Mouse (Mus musculus) small intestine, adult 2 months (tissue): ENCODE results near the gene Ackr2.

Source experiments
- CTCF ChIP-seq: fragments of 200-500 bp; IDR thresholded peaks from 2 replicates; pipeline ENCODE4 v1.5.1; 2012; ENCODE audit warnings: low read depth, mild to moderate bottlenecking, control low read depth, inconsistent platforms, low read length, moderate library complexity, mixed read lengths; ENCODE audit not compliant: insufficient replicate concordance, insufficient read length; ENCODE audit errors: extremely low read depth
- POLR2A ChIP-seq: fragments of 200-500 bp; IDR thresholded peaks from 2 replicates; pipeline ENCODE4 v1.6.1; 2012; ENCODE audit warnings: low read depth, mild to moderate bottlenecking, control low read depth, inconsistent platforms, low read length, moderate library complexity

DNA sequence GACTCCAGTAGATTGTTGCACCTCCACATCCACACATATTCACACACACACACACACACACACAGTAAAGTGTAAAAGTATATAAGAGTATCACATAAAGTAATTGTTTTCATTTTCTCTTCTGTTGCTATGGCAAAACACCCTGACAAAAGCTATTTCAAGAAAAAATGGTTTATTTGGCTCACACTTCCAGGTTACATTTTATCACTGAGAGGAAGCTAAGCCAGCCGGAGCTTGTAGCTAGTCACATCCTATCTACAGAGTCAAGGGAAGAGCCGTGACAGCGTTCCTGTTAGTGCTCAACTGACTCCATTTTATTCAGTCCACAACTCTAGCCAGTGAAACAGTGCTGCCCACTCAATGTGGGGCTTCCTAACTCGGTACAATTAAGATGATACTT lies 50.3 kb downstream of the Ackr2 start:
- TF ChIP-seq CTCF, result no peak
- TF ChIP-seq POLR2A, result no peak
